Mouse (Mus musculus): Measurements from ENCODE around the gene Pdcd6ip.
"Not testable (repeated sequence)": the region's sequence is repeated elsewhere in the genome, so short reads cannot be mapped to it uniquely, and the experiment has no call there.

The Pdcd6ip gene

DNA sequence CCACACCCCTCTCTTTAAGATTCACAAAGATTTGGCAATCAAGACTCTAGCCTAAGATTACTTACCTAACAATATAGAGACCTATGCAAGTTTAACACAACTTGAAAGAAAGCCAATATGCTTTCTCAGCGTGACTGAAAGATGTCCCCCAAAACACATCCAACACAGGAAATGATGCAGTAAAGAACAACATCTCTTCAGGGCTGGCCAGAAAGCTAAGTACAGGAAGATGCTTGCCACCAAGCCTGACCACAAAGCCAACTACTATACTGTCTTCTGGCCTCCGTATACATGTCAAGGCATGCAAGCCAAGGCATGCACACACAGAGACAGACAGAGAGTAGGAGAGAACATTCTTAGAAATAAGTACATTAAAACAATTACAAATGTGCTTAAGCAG, 2.0 kb downstream of the Pdcd6ip start:
- intact Hi-C loops (cut with DNase I) = no loop called here

DNA sequence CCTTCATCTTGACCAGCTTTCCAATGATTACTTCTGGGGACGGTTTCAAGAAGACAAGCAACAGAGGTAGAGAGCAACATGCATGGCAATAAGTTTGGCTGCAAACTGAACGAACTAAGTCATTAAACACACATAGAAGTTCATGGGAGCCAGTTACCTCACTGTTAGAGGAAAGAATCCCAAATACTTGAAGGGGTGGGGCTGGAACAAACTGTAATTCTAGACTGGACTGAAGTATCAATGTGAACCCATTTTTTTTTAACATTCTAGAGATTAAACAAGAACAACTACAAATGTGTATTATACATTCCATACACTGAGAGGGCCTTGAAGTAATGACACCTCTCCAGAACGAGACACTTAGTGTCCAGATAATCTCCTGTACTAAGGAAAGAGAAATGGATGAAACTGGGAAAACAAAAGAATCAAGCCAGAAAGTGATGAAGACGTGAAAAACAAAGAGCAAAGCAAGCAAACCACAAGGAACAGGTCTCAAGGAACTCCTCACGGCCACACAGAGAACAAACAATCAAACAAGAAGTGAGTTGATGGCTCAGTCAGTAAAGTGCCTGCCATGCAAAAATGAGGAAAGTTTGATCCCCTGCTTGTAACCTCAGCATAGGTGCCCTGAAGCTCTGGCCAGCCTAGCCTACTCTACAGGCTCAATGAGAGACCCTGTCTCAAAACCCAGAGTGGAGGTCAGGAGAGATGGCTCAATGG, 6.5 kb downstream of the Pdcd6ip start:
- intact Hi-C loops (cut with DNase I) = no loop called here

DNA sequence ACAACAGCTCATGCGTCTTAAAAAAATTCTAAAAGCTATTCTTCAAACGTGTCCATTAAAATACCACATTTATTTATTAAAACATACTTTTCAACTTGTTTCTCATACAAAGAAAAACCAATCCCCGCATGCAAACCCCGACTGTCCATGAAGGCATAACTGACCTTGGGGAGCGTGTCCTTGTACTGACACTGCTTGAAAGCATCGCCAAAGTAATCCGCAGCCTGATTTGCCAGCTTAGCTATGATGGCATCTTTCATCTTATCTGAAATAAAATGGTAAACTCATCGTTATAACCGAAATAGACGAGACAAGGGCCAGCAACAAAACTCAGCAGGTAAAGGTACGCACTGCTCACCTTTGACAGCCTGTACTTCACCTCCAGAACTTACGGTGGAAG, 20.6 kb downstream of the Pdcd6ip start:
- intact Hi-C loops (cut with DNase I) = no loop called here

DNA sequence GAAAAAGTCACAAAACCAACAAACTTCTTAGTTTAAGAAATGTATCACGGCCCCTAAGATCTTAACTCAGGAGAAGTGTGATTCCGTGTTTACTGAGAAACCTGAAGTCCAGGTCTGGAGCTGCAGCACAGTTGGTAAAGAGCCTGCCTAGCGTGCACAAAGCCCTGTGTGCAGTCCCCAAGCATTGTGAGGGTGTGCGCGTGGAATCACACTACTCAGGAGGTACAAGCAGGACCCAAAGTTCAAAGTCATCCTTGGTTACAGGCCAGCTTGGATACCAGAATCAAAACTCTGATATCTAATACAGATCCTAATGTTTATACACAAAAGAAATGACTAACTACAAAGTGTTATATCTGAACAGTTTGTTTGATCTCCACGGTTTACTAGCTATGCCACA, 34.3 kb downstream of the Pdcd6ip start:
- intact Hi-C loops (cut with DNase I) = no loop called here

DNA sequence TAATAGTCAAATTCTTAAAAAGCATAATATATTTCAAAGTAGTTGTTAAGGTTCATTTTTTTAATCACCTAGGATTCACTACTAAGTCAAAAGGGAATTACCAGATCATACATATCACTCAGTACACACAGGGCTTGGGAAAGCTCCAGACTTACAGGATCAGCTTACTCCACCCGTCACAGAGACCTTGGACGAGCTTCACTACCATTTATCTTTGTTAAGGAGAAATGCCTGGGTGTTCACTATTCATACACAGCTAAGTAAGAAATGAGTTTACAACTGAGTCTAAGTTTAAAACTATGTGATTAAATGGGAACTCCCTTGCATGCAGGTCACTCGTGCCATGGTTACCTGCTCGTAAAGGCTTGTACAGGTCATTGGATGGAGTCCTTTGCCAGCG, 35.7 kb downstream of the Pdcd6ip start:
- intact Hi-C loops (cut with DNase I) = no loop called here

DNA sequence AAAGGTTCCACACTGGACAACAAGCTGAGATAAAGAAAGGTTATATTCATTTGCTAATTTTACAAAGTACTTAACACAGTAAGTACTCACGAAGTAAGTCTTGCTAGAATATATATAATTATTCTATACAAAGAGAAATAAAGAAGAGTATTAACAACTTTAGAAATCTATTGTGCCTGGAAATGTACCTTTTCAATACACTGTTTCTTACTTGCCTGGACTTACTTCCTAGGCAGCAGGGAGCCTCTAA, 37.3 kb downstream of the Pdcd6ip start:
- intact Hi-C loops (cut with DNase I) = no loop called here

DNA sequence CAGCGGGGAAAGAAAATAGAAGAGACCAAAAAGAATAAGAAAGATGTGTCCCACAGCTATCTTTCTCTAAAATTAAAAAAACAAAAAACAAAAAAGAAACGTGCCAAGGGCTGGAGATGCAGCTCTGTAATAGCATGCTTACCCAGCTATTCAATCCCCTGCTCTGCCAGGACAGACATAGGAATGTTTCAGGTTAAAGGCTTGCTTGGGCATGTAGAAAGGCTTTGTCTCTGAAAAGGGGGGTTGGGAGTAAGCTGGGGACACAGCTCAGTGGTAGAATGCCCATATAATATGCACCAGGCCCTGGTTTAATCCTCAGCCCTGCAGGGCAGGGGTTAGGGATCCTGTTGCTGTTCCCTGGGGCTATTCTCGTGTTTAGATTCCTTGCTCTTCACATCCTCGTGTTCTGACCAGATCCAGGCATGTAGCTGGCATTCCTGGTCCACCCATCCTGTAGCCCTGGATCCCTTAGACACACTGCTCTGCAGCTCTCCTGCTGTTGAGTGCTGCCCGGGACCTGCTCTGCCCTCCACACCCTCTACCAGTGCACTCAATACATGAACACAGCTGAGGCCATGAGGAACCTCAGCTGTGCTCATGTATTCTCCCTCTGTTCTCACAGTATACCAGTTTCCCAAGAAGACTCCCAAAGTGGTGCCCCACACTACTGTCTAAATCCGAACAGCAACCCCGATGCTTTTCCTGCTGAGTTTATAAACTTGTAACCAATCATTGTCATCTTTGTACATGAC, 37.8 kb downstream of the Pdcd6ip start:
- intact Hi-C loops (cut with DNase I) = no loop called here

DNA sequence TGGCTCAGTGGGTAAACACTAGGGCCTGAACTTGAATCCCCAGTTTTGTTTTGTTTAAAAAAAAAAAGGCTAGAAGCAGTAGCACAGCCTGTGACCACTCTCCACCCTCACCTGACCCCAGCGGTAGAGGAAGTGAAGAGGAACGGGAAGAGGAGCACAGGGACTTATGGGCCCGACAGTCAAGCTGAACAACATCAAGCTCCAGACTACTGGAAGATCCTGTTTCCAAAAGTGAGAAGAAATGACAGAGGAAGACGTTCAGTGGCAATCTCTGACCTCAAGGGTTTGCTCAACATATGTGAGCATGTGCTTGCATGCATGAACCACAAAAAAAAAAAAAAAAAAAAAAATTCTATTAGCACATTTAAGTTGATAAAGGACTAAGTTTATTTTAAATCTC, 44.6 kb downstream of the Pdcd6ip start:
- intact Hi-C loops (cut with DNase I) = no loop called here

DNA sequence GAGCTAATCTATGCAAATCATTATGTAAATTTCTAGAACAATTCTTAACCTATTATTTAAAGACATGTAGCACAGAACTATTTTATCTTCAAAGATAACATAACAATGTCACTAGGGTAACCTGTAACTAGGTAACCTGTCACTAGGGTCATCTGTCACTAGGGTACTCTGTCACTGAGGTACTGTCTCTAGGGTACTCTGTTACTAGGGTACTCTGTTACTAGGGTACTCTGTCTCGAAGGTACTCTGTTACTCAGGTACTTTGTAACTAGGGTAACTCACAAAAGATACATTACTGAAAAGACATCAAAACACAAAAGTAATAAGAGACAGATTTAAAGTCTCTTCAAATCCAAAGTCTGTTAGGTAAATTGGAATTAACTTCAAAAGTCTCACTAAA, 50.2 kb downstream of the Pdcd6ip start:
- intact Hi-C loops (cut with DNase I) = no loop called here

DNA sequence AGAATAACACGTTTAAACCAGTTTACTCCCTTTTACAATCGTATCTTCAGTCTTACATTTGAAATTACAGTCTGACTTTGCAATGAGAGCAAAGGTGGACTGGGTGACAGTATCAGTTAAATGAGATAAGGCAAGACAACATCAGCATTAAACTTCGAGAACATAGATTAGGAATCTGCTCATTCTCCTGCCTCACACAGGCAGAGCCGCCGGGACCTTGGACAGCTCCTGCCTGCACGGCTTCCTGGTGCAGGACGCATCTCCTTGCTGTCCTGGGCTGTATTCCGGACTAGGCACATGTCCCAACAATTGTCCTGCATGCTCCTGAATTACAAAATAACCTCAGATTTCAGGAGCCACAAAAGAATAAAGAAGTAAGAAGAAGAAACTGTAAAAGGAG, 54.5 kb downstream of the Pdcd6ip start:
- intact Hi-C loops (cut with DNase I) = no loop called here

DNA sequence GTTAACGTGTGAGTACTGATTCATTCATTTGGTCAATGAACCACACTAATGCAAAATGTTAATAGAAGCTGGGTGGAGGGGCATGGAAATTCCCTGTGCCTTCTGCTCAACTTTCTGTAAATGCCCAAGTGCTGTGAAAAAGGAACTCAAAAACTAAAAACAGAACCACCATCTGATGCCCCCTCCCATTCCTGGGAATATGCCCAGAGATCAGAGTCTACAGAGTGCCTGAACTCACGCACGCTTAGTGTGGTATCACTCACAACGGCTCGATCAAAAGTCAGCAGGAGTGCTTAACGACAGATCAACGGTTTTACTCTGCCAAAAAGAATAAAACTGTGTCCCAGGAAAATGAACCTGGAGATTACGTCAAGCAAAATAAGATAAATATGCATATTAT, 57.3 kb downstream of the Pdcd6ip start:
- intact Hi-C loops (cut with DNase I) = no loop called here

DNA sequence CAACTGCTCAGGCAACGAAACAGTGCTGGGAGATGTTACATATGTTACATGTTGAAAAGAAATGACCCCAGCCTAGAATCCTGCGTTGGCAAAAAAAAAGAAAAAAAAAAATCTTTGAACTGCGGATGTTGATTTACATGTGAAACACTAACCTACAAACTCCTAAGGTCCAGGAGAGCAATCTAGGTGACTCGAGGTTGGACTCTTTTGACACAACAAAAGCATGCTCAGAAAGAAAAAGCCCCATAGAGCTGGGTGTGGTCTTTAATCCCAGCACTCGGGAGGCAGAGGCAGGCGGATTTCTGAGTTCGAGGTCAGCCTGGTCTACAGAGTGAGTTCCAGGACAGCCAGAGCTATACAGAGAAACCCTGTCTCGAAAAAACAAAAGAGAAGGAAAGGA, 58.8 kb downstream of the Pdcd6ip start:
- intact Hi-C loops (cut with DNase I) = not testable (repeated sequence)

DNA sequence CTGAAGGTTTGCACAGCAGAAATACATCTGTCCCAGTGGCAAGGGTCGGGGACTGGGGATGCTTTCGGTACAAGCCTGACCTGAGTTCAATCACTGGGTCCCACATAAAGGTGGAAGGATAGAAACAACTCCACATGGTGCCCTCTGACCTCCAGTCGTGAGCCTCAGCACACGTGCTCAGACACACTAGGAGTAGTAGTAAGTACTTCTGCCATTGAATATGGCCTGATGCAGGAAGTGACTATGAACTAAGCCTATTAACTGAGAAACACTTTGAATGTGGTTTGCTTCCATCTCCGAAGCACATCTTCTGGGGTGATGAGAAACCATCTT, 62.3 kb downstream of the Pdcd6ip start:
- intact Hi-C loops (cut with DNase I) = no loop called here

DNA sequence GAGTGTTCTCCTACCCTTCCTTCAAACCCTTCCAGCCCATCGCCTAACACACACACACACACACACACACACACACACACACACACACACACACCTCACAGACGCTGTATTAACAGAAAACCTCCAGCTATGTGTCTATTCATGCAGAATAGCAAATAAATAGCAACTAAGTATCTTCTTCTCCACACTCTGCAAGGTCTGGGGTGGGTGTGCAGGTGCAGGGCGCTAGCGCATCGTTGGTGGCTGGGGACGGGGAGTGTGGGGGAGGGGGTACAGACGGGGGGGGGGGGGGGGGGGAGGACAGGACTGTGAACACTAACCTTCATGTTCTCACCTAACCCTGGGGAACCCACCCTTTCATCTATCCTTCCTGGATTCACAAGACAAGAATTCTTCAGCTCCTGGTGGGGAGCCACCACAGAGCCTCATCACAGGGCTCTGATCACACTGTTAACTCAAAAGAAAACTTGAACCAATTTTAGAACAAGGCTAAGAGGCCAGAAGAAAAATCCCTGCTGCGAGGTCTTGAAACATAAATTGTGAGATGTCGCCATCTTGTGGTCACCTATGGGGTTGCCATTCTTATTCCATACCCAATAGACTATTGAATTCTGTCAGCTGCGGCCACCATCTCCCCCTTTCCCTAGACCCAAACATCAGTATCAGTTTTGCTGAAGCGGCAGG, 62.8 kb downstream of the Pdcd6ip start:
- intact Hi-C loops (cut with DNase I) = no loop called here

DNA sequence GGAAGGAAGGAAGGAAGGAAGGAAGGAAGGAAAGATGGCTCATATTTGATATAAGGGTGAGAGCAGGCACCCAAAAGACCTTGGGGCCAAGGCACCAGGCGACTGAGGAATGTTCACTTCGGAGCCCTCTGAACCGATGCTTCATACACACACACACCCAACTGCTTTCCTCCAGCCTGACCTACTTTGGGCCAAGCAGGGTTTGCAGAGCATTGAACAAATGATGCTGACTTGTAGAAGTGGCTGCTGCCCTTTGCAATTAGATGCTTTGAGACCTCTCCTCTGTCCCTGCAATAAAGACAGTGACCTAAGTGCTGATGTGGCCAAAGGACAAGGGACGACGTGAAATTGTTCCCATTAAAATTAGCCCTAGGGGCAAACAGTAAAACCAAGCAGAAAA, 63.4 kb downstream of the Pdcd6ip start:
- intact Hi-C loops (cut with DNase I) = no loop called here

DNA sequence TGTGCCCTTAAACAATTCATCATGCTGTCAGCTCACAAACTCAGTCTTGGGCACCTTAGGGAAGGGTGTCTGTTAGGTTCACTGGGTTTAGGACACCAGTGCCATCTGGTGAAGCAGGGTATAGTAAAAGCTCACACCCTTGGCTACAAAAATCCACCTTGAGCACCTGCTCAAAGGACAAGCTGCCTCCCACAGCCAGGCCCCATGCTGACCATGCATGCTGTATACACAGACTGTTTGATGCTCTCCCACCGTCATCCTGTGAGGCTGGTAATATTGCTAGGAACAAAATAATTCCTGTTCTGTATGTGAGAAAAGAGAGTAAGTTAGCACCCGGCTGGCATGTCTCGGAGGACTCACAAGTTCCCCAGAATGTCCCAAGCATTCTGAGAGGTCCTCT, 64.0 kb downstream of the Pdcd6ip start:
- intact Hi-C loops (cut with DNase I) = no loop called here

DNA sequence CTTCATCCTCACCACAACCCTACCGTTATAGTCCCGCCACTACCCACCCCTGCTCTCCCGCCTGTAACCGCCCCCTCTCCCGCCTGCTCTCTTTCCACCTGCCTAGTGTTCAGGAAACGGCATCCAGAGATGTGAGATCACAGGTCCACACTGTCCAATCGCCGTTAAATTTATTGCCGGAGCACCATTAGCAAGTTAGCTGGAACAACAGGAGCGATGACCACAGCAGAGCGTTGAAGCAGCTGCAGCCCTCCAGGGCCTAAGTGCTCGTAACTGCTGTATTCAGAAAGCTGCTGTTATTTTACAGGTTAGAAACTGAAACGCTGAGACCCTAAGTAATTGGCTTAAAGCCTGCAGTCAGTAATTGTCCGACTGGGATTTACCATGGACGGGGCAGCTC, 64.4 kb downstream of the Pdcd6ip start:
- intact Hi-C loops (cut with DNase I) = no loop called here

DNA sequence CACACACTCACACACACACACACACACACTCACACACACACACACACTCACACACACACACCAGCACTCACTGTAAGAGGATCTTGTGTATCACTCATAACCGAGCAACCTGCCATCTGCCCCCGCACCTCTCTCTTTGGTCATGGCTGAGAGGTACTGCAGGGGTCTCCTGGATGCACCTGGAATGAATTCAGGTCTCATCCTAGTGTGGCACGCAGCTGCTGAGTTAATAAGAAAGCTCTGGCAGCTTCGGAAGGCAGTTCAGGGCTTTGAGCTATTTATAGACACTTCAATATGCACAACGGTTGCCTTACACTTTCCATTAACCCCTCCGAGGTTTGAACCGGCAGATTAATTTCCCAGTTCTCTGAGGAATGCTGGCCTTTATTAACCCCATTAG, 73.1 kb downstream of the Pdcd6ip start:
- intact Hi-C loops (cut with DNase I) = no loop called here

DNA sequence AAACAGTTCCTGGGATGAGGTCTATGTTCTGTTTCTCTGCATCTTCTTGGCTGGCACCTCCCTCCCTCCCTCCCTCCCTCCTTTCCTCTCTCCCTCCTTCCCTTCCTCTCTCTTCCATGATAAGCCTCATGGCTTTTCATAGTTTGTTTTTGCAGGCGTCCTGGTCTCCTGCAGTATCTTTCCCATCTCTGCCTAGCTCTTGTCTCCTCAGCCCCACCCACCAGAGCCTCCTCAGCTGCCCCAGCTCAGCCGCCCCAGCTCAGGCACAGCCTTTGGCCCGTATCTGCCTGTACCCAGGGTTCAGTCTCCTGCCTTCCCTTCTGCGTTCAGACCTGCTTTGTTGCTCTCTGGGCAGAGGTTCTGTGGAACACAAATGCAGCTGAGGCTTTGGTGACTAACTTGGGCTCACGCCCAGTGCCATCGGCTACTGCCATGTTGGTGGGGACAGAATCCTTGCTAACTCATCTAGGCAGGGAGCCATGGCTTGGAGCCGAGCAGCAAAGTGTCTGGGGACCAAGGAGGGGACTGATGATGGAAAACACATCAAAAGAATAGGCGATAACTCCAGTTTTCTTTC, 74.8 kb downstream of the Pdcd6ip start:
- intact Hi-C loops (cut with DNase I) = no loop called here

DNA sequence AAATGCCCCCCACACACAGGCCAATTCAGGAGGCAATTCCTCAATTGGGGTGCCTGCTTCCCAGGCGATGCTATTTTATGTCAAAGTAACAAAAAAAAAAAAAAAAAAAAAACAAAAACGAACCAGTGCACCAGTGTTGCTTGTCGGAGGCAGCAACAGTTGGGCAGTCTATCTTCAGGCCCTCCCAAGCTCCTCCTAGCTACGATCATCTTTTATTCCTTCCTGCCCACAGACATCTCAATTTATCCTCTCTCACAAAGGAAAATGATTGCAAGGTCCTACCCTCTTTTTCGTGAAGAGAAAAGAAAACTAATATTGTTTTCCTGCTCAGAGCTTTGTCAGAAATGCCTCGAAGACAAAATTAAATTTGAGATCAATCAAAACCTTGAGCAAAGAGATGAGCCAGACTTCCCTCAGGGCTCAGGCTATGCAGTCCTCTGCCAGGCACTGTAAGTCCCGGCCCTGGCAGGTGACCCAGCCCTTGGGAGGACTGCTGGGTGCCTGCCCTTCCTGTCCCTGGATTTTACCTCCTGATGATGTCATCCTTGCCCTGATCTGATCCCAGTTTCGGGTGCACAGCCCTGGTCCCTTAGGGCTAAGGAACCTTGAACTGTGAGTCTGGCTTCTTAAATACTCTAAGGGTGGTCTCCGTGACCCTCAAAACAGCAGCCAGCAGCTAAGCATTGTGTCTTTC, 75.6 kb downstream of the Pdcd6ip start:
- intact Hi-C loops (cut with DNase I) = no loop called here

DNA sequence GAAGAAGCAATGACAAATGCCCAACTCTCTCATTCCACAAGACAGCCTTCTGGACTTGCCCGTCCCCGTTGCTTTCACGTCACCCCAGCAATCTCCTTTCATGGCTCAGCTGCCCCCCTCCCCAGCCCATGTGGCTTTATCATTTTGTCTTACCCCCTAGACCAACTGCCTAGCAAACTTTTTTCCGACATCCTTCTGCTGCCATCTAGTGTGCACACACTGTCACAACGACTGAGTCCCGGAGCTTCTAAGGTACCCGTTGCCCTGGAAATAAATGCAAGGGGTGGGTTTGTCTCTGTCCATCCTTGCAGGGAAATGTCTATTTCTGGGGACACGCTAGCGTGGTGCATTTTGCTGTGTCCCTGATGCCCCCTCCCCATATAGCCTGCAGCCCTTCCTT, 78.4 kb downstream of the Pdcd6ip start:
- intact Hi-C loops (cut with DNase I) = loop anchor here (5.0 kb wide), 1 partner anchor 102 kb away; no protein-coding TSS in a partner anchor

DNA sequence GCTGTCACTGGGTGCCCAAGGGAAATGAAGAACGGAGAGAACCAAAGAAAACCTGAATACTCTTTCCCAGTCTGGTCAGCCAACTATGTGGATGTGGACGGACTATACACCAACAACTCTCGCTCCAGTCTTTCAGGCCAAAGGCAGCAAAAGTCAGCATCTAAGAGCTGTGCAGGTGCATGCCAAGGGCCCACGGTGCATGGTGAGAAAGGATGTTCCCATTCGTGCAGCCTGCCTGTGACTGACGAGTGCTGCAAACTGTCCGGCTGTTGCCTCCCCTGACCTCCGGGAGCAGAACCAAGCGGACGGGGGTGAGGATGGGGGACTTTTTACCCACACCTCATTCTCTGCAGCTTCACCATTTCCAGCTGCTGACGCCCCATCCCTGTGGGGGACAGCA, 78.9 kb downstream of the Pdcd6ip start:
- intact Hi-C loops (cut with DNase I) = loop anchor here (5.0 kb wide), 1 partner anchor 102 kb away; no protein-coding TSS in a partner anchor
